Mouse (Mus musculus) megakaryocyte, embryonic 14.5 days (primary cell): ENCODE data around the gene Dtx2.

ENCODE experiments used
- FLI1 ChIP-seq: IDR thresholded peaks from 2 replicates; pipeline ENCODE4 v1.6.1; 2012; ENCODE audit warnings: low read length, inconsistent platforms, mixed read lengths
- GATA1 ChIP-seq: IDR thresholded peaks from 3 replicates; pipeline ENCODE4 v1.6.1; 2012; ENCODE audit warnings: mixed read lengths, low read length, inconsistent platforms, borderline replicate concordance

GRCm38 (mm10) chr5:136027612-136028311 is 33.2 kb downstream of the Dtx2 start:
- TF ChIP-seq GATA1 (no peak), FLI1 (no peak)
